Mouse (Mus musculus) liver, embryonic 14.5 days (tissue): ENCODE results near the gene Stac2.

Source experiments
- CTCF ChIP-seq: IDR thresholded peaks from 2 replicates; pipeline ENCODE4 v1.5.1; 2016; ENCODE audit warnings: antibody characterized with exemption, low read depth, control low read depth
- EP300 ChIP-seq: IDR thresholded peaks from 2 replicates; pipeline ENCODE4 v1.6.1; 2016; ENCODE audit warnings: antibody characterized with exemption, low read depth

GRCm38 (mm10) chr11:98061904-98062562 is 8.8 kb upstream of the Stac2 start:
- TF ChIP-seq EP300 (no peak), CTCF (no peak)
